Mouse (Mus musculus): ENCODE measurements around the gene Reep6. TPM values are rescaled to one million over a fixed set of nuclear protein-coding genes. Genes with fewer than 3 reads are reported as not detected.
A peak's percentile ranks its signal among the peaks of the same experiment; 100 is the strongest.
"Not testable (repeated sequence)": the region's sequence is repeated elsewhere in the genome, so short reads cannot be mapped to it uniquely, and the experiment has no call there.

Gene Reep6
- polyA plus RNA-seq, 1 experiment from 2014 or later: 2.6 TPM

DNA sequence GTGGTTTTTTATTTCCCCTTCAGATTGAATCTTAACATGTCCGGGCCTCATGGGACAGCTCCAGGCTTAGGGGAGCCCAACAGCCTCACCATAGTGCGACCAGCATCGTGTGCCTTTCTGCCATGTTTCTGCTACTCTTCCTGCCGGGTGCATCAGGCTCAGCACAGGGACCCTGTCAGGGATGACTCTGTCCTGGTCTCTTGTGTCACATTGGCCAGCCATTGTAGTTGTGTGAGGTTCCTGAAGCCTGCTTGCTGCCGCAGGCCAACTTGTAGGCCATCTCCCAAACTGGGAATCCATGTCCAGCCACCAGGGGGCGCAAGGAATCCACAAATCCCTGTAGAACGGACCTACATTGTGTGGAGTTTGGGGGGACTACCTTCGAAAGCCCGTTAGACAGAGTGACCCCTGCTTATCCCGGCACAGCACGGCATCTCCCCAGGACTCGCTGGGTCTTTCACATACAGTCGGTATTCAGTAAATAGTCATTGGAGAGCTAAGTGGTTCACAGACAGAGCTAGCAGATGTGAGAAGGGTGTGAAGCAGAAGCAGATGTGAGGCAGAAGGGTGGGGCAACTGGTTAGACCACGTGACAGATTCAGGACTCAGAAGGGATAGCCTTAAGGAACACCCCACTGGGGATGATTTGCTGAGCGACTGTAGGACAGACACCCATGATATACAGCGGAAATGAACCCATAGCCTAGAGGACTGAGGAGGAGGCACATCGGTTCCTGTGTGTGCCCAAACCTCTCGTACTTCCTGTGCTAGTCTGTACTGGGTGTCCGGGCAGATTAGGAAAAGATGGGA lies 10.4 kb downstream of the Reep6 start:
- Histone ChIP-seq H3K27ac (replicated peaks) (no peak overlapping the region), H3K4me3 (no peak overlapping the region), H3K36me3 (no peaks in the 10 kb centered on the region), H3K4me2 (replicated peaks) (no peak overlapping the region), H3K4me1 (peaks cover 25% of the 10 kb centered on the region), H3K27me3 (peaks cover 55% of the 10 kb centered on the region), H3K9ac (replicated peaks) (no peak overlapping the region), H3K9me3 (no peaks in the 10 kb centered on the region)
- ATAC-seq (replicated peaks): peak; percentile 36; the same call in 1 of the 2 replicates
- 24% methylated on average over 19 of the region's 19 CpGs for WGBS

DNA sequence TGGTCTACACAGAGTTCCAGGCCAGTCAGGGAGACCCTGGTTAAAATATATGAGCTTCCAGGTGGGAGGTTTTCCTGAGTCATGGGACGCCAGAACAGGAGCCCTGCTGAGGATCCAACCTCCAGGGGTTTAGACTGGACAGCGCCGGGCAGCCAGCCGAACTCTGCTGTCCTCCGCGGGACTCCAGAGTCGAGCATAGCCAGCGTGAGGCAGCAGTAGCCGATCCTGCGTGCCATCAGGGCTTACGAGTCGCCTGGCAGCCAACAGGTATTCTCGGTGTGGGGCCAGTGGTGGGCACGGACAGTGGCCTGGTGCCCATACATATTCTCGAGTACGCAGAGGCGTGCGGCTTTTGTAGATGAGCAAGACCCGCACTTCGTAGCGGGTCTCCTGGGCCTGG lies 11.3 kb downstream of the Reep6 start:
- WGBS: 10% methylated on average over 21 of the region's 21 CpGs
- no peak for ATAC-seq (replicated peaks)
- Histone ChIP-seq H3K27me3 (peaks cover 64% of the 10 kb centered on the region), H3K27ac (replicated peaks) (no peak overlapping the region), H3K4me1 (peaks cover 25% of the 10 kb centered on the region), H3K4me2 (replicated peaks) (no peak overlapping the region), H3K4me3 (no peak overlapping the region), H3K9ac (replicated peaks) (no peak overlapping the region), H3K9me3 (no peaks in the 10 kb centered on the region), H3K36me3 (no peaks in the 10 kb centered on the region)

DNA sequence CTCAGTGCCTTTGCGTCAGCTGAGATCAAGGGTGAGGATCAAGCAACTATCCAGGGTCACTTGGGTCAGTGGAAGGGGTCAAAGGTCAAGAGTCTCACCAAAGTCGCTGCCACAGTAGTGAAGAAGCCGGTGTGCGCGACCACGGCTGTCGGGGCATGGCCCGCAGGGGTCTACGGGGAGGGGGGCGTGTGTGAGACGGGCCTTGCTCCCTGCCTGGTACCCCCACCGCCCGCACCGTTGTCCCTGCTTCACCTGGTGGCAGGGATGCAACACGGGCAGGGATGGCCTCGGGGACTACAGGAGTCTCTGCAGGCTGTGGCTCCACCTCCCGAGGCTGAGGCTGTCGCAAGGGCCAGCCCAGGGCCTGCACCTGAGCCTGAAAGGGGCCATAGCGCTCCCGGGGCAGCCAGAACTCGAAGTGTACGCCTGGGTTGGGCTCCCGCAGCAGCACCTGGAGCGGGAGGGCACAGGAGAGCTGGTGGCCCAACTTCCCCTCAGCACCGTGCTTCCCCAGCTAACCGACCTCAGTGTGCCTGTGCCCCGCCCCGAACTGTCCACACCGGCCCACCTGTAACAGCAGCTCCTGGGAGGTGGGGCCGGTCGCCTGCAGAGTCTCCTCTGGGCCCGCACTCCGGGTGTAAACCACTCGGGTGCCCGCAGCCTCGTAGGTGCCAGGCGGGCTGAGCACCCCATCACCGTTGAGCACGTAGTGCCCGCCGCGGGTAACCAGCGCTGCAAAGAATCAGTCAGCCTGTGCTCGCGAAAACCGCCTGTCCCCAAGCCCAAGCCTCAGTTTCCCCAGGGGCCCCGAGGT lies 11.9 kb downstream of the Reep6 start:
- ATAC-seq (replicated peaks): 0 out of 2 replicates have a peak, but pooled peaks have one; percentile 9
- Histone ChIP-seq H3K4me1 (peaks cover 25% of the 10 kb centered on the region), H3K27ac (replicated peaks) (no peak overlapping the region), H3K9ac (replicated peaks) (no peak overlapping the region), H3K4me2 (replicated peaks) (peak overlapping the region; percentile 46), H3K27me3 (peaks cover 69% of the 10 kb centered on the region), H3K36me3 (no peaks in the 10 kb centered on the region), H3K4me3 (peak overlapping the region; percentile 36), H3K9me3 (no peaks in the 10 kb centered on the region)
- WGBS: 2% methylated on average over 47 of the region's 47 CpGs

DNA sequence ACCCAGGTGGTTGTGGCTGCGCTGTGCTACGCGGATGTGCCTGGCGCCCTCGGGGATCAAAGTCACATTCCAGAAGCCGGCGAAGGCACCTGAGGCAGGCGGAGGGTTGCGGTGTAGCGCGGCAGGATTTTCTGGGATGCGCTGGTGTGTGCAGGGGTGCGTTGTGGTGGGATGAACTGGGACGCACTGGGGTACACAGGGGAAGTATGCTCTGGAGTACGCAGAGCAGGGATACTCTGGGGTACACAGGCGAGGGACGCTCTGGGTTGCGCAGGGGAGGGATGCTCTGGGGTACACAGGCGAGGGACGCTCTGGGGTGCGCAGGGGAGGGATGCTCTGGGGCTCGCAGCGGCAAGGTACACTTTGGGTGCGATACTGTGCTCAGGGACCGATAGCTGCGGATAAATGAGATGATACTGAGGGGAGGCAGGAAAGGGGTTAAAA lies 12.6 kb downstream of the Reep6 start:
- WGBS: under 1% methylated on average over 26 of the region's 26 CpGs
- H3K36me3 ChIP-seq: no peaks in the 10 kb centered on the region
- H3K27me3 ChIP-seq: peaks cover 73% of the 10 kb centered on the region
- peak overlapping the region; percentile 46 for H3K4me2 ChIP-seq (replicated peaks)
- peaks cover 25% of the 10 kb centered on the region for H3K4me1 ChIP-seq
- ATAC-seq (replicated peaks): peak; percentile 27
- H3K4me3 ChIP-seq: peak overlapping the region; percentile 36
- no peak overlapping the region for H3K27ac ChIP-seq (replicated peaks)
- H3K9me3 ChIP-seq: no peaks in the 10 kb centered on the region
- no peak overlapping the region for H3K9ac ChIP-seq (replicated peaks)

DNA sequence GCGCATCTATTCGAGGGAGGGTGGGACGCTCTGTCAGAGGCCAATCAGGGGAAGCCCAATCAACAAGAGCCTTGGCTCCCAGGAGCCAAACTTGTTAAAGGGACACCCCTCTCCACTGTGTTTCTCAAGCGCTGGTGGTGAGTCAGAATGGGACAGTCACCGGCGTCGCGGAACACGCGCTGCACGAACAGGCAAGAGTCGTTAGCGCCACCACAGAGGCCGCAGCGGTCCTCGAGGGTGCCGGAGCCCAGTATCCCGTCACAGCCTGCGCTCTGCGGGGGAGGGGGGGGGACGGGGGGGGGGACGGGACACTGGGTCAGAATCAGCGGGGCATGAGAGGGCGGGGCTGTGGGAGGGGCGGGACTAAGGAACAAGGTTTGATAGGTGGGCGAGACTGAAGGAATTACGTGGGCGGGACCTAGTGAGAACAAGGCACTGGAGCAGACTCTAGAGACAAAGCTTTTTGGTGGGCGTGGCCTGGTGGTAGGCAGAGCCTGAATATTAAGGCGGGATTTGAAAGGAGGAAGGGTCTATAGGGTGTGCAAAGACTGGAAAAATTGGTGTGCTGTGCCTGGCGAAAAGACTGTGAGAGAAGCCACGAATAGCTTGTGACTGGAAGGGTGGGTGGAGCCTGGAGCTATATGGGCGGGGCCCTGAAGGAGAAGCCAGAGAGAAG lies 13.1 kb downstream of the Reep6 start:
- no peaks in the 10 kb centered on the region for H3K36me3 ChIP-seq
- WGBS: under 1% methylated on average over 26 of the region's 33 CpGs
- no peak overlapping the region for H3K27ac ChIP-seq (replicated peaks)
- peaks cover 79% of the 10 kb centered on the region for H3K27me3 ChIP-seq
- H3K9me3 ChIP-seq: no peaks in the 10 kb centered on the region
- peak overlapping the region; percentile 36 for H3K4me3 ChIP-seq
- peaks cover 30% of the 10 kb centered on the region for H3K4me1 ChIP-seq
- no peak overlapping the region for H3K9ac ChIP-seq (replicated peaks)
- peak; percentile 78 for ATAC-seq (replicated peaks)
- H3K4me2 ChIP-seq (replicated peaks): peak overlapping the region; percentile 46

DNA sequence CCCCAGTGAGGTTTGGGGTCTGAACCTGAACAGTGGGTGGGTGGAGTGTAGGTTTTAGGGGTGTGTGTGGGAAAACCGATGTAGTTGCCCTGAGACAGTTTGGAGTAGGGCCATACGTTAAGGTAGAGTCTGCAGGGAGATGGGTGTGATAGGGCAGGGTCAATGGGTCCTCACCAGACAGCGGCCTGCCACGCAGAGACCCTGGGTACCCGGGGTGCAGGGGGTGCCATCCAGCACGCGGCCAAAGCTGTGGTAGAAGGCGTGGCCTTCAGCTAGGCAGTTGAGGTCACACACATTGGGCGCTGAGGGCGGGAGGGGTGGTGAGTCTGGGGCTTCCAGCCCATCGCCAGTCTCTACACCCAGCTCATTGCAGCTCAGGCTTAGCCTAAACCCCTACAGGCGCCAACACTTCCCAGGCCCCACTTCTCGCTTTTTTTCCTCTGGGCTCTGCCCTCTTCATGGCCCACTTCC lies 13.7 kb downstream of the Reep6 start:
- Histone ChIP-seq H3K36me3 (no peaks in the 10 kb centered on the region), H3K4me2 (replicated peaks) (peak overlapping the region; percentile 46), H3K9ac (replicated peaks) (0 out of 2 replicates have a peak overlapping the region, but pooled peaks have one; percentile 19), H3K4me1 (peaks cover 34% of the 10 kb centered on the region), H3K9me3 (no peaks in the 10 kb centered on the region), H3K4me3 (peak overlapping the region; percentile 36), H3K27me3 (peaks cover 84% of the 10 kb centered on the region), H3K27ac (replicated peaks) (no peak overlapping the region)
- WGBS: 27% methylated on average over 13 of the region's 13 CpGs
- 0 out of 2 replicates have a peak, but pooled peaks have one; percentile 4 for ATAC-seq (replicated peaks)

DNA sequence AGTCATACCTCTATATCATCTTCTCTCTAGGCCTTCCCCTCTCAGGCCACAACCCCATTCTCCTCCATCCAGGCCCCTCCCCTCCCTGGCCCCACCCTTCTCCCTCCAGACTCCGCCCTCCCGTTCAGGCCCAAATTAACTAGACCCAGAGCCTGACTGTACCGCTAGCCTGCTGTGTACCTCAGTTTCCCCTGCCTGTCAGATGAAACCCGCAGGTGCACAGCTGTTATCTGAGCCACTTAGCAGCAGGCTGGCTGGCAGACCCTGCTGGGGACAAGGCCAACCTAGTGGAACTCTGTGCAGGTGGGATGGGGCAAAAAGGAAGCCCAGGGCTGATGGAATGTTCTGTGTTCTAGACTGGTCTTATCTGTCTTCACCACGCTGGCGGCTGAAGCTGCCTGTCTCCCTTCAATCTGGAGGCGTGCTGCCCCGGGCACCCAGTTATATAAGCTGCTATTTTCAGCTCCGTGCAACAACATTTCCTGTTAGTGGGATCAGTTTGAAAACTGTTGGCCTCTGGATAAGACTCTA lies 14.4 kb downstream of the Reep6 start:
- Histone ChIP-seq H3K9me3 (no peaks in the 10 kb centered on the region), H3K9ac (replicated peaks) (no peak overlapping the region), H3K4me1 (peaks cover 38% of the 10 kb centered on the region), H3K27ac (replicated peaks) (no peak overlapping the region), H3K4me3 (no peak overlapping the region), H3K36me3 (no peaks in the 10 kb centered on the region), H3K4me2 (replicated peaks) (no peak overlapping the region), H3K27me3 (peaks cover 92% of the 10 kb centered on the region)
- ATAC-seq (replicated peaks): no peak
- WGBS: 40% methylated on average over 9 of the region's 9 CpGs

DNA sequence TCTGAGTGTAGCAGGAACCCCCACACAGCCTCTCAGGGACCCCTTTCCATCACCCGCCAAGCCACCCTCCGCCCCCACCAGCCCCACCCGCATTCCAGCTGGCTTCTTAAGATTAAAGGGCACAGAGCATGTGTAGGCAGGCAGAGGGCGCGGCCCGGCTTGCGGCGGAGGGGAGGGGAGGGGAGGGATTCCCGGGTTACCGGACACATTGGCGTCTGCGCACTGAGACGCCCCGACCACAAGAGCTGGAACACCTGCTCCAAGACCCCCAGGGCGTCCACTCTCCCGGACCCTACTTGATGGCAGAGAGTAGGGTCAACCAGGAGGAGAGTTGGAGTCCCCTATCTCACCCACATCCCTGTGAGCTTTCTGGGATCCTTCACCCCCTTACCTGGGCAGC lies 15.4 kb downstream of the Reep6 start:
- Histone ChIP-seq H3K27ac (replicated peaks) (no peak overlapping the region), H3K9ac (replicated peaks) (no peak overlapping the region), H3K27me3 (peaks cover 96% of the 10 kb centered on the region), H3K4me2 (replicated peaks) (no peak overlapping the region), H3K36me3 (no peaks in the 10 kb centered on the region), H3K9me3 (no peaks in the 10 kb centered on the region), H3K4me1 (peaks cover 38% of the 10 kb centered on the region), H3K4me3 (no peak overlapping the region)
- 2% methylated on average over 16 of the region's 16 CpGs for WGBS
- ATAC-seq (replicated peaks): no peak

DNA sequence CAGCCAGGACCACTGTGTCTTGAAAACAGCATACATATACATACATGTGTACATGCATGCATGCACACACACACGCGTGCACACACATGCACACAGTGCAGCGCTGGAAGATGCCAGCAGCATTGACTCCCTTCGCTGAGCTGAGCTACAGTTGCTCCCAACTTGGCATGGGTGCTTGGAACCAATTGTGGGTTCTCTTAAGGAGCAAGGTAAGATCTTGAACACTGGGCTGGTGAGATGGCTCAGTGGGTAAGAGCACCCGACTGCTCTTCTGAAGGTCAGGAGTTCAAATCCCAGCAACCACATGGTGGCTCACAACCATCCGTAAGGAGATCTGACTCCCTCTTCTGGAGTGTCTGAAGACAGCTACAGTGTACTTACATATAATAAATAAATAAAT lies 16.2 kb downstream of the Reep6 start:
- not testable (repeated sequence) for H3K4me3 ChIP-seq; ATAC-seq (replicated peaks); H3K9ac ChIP-seq (replicated peaks); H3K9me3 ChIP-seq; H3K27ac ChIP-seq (replicated peaks); H3K4me2 ChIP-seq (replicated peaks); H3K36me3 ChIP-seq
- Histone ChIP-seq H3K4me1 (peaks cover 35% of the 10 kb centered on the region), H3K27me3 (peaks cover 94% of the 10 kb centered on the region)
- WGBS: 73% methylated on average over 6 of the region's 6 CpGs

DNA sequence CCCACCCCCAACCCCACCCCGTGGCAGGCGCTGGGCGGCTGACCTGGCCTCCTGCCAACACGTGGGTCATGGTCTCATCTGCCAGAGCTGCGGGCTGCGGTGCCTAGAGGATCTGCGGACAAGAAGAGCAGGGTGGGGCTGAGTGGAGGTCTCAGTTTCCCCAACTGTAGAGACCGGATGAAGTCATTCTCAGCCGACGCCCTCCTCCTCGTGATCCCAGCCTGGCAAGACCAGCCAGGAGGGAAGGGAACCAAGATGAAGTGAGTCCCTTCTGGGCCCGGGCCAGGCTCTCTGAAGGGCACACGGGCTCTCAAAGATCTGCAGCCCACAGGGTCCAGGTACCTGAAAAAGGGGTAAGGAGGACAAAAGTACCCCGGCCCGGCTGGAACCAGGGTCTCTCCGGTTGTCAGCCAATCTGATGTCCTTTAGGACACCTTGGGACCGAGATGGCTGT lies 17.8 kb downstream of the Reep6 start:
- ATAC-seq (replicated peaks): no peak
- H3K27ac ChIP-seq (replicated peaks): no peak overlapping the region
- H3K9me3 ChIP-seq: no peaks in the 10 kb centered on the region
- no peak overlapping the region for H3K4me3 ChIP-seq
- peaks cover 91% of the 10 kb centered on the region for H3K27me3 ChIP-seq
- H3K4me2 ChIP-seq (replicated peaks): no peak overlapping the region
- 13% methylated on average over 17 of the region's 17 CpGs for WGBS
- H3K9ac ChIP-seq (replicated peaks): no peak overlapping the region
- no peaks in the 10 kb centered on the region for H3K36me3 ChIP-seq
- peaks cover 26% of the 10 kb centered on the region for H3K4me1 ChIP-seq

DNA sequence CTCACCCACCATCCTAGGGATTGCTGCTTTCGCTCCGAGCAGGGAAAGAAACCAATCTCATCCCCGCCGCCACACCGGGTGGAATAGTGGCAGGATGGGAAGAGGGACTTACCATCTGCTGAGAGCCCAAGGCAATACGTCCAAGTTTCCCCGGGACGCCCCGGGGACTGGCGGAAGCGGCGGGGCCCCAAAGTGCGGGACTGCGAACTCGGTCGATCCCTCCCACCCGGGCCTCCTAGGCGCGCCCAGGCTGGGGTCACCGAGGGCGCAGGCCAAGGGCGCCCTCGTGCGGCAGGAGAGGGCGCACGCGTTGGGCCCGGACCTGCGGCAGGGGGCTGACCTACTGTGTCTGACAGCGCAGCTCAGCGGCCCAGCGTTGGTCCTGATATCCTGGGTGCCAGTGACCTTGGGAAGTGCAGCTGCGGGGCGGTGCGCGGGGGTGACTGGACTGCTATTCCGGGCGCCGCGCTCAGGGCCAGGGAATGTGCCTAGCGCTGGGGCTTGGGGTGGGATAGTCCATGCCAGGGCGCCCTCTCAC lies 18.6 kb downstream of the Reep6 start, which contains the start of gene Adamtsl5:
TSS of gene Adamtsl5 (minus strand) at position 169 of the 538 bp plus-strand sequence.
- H3K9me3 ChIP-seq: no peaks in the 10 kb centered on the region
- no peaks in the 10 kb centered on the region for H3K36me3 ChIP-seq
- peak within 1 kb of the TSS; percentile 6; the same call in 1 of the 2 replicates for H3K4me3 ChIP-seq
- H3K9ac ChIP-seq (replicated peaks): no peak within 1 kb of the TSS
- no peak within 1 kb of the TSS for H3K27ac ChIP-seq (replicated peaks)
- peaks cover 18% of the 10 kb centered on the region for H3K4me1 ChIP-seq
- ATAC-seq (replicated peaks): no peak
- WGBS: under 1% methylated on average over 40 of the region's 42 CpGs
- H3K4me2 ChIP-seq (replicated peaks): peak within 1 kb of the TSS; percentile 14; the same call in 1 of the 2 replicates
- peaks cover 90% of the 10 kb centered on the region for H3K27me3 ChIP-seq
